Mouse (Mus musculus): ENCODE data around the gene Sufu. TPM values are rescaled to one million over a fixed set of nuclear protein-coding genes. Genes with fewer than 3 reads are reported as not detected.

The Sufu gene
- polyA plus RNA-seq (2015; fragmentation: Nextera tagmentation; extraction: Ambion mirVana), result 9.9 and 10.8 TPM in 2 replicates

DNA sequence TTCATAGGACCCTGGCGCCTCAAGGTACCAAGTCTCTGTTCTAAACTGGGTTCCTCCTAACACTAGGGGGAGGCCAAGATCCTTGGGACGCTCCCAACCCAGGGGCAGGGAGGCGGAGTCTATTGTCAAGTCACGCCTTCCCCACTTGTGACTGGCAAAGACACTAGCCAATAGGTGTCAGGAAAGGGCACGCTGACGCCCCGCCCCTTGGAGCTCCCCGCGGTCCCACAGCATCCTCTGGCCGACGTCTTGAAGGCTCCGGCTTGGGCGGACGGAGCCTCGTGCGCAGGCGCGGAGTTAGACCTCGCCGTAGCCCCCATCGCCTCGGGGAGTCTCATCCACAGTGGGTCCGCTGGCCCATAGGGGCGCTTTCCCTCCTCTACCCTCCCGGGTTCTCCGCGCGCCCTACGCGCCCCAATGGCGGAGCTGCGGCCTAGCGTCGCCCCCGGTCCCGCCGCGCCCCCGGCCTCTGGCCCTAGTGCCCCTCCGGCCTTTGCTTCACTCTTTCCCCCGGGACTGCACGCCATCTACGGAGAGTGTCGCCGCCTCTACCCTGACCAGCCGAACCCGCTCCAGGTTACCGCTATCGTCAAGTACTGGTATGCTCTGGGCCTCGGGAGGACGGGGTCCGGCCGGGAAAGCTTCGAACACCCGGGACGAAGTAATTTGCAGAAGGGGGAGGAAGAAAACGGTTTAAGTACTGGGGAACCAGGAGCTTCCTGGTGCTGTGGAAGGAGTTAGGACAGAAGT lies at the start of gene Sufu:
Gene Sufu (plus strand): TSS at position 211 of the 750 bp plus-strand sequence.

DNA sequence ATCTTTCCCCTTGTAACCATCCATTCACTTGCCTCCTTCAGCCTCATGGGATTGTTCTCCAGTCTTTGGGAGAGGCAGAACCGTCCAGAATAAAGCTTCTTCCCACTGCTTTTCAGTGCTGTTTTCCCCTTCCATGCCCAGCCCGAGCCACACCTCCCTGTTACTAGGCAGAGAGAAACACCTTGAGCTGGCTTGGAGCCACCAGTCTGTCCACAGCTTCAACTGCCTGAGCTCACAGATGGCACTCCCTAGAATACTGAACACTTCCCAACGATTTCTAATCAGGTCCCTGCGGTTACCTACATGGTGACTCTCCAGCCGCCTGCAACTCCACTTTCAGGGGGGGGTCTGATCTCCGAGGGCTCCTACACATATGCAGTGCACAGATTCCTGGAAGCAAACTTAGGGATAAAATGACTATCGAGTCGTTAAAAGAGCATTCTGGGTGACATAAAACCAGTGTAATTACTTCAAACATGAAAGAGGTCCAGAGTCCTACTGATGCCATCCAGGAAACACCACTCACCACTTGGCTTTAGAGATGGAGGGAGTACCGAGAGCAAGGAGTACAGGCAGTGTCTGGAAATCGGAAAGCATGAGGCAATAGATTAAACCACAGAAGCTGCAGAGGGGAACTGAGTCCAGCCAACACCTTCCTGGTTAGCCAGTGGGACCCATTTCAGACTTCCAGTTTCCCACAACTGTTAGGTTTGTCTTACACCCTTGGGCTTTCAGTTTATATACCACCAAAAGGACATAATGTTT lies 46.3 kb upstream of the Sufu start, which contains the start of gene 2310034G01Rik:
Gene 2310034G01Rik (minus strand): TSS at position 135 of the 765 bp plus-strand sequence.

DNA sequence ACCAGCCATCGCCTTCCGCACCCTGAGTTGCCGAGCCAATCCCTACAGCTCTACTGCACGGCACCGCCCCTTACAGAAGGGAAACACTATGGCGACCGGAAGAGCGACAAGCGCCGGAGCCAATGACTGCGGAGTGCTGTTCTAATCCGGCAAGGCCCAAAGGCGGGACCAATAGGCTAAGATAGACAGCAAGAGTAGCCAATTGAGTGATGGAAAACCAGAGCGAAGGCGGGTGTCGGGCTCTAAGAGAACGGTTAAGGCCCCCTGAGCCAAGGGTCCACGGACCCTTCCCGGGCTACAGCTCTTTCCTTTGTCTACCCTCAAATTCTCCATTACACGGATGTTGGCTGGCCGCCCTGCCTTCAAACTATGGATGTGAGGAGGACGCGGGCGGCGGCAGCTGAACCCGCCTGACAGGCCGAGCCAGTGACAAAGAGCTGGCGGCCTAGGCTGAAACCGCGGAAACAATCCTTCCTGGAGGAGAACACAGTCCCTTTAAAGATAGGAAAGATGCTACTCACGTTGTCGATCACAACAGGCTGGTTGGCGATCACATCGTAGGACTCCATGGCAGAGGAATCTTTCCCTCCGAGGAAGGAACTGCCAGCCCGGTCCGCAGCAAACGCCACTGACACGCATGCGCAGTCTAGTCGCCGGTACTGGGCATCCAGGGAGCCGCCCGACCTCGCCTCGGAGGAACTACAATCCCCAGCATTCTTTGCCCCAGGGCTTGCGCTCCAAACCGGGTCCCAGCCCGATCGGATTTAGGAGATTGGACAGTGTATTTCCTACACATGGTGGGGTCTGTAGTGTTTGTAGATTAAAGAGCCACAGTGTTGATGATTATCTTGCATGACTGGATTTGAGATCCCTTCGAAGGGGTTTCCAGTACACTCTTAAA lies 1.3 kb upstream of the Sufu start, which contains the start of gene Actr1a:
Gene Actr1a (minus strand): TSS at position 640 of the 901 bp plus-strand sequence.

DNA sequence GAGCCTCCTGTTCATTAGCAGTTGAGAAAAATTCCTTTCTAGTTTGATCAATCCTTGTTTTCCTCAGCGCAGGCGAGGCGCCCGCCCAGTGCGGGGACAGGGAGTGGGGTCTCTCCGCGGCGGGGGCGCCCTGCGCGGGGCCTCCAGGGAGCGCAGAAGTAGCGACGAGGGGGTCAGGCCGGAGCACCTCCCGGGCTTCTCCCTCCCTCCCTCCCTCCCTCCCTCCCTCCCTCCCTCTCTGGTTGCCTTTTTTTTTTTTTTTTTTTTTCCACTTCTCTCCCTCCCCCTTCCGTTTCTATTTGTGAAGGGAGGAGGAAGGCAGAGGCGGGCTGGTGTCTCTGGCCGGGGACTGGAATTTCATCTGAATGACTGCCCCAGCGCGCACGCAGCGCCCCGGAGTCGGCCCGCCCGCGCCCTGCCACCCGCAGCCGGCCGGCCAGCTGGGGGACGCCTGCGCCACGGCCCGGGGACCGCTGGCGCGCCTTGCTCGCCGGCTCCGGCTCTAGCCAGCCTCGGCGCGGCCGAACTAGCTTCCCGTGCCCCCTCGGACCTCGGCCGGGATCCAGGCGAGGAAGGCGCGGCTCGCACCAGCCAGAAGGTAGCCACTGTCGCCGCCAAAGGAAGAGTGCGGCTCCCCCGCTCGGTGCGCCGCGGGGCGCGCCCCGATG lies 104.8 kb downstream of the Sufu start, which contains the start of gene Trim8:
Gene Trim8 (plus strand): TSS at position 302 of the 668 bp plus-strand sequence.

Other genes starting within 250 kb of the Sufu start
- 29.3 and 30.5 TPM in 2 replicates for gene Pitx3, start 248.6 kb upstream of the Sufu start, polyA plus RNA-seq (2015; fragmentation: Nextera tagmentation; extraction: Ambion mirVana)
- 33.6 and 34.4 TPM in 2 replicates for gene Gbf1, start 244.4 kb upstream of the Sufu start, polyA plus RNA-seq (2015; fragmentation: Nextera tagmentation; extraction: Ambion mirVana)
- 8.2 and 10.2 TPM in 2 replicates for gene Nfkb2, start 92.6 kb upstream of the Sufu start, polyA plus RNA-seq (2015; fragmentation: Nextera tagmentation; extraction: Ambion mirVana)
- 1.5 and 1.6 TPM in 2 replicates for gene Psd, start 69.7 kb upstream of the Sufu start, polyA plus RNA-seq (2015; fragmentation: Nextera tagmentation; extraction: Ambion mirVana)
- 7.3 and 8.7 TPM in 2 replicates for gene Fbxl15, start 68.7 kb upstream of the Sufu start, polyA plus RNA-seq (2015; fragmentation: Nextera tagmentation; extraction: Ambion mirVana)
- gene Cuedc2, start 58.2 kb upstream of the Sufu start, polyA plus RNA-seq (2015; fragmentation: Nextera tagmentation; extraction: Ambion mirVana), result 141 and 149 TPM in 2 replicates
- gene Mfsd13a, start 55.8 kb upstream of the Sufu start, polyA plus RNA-seq (2015; fragmentation: Nextera tagmentation; extraction: Ambion mirVana), result 1.6 and 2.4 TPM in 2 replicates
- gene 2310034G01Rik, start 46.6 kb upstream of the Sufu start, polyA plus RNA-seq (2015; fragmentation: Nextera tagmentation; extraction: Ambion mirVana), result 1.2 and 1.4 TPM in 2 replicates
- gene Actr1a, start 1.1 kb upstream of the Sufu start, polyA plus RNA-seq (2015; fragmentation: Nextera tagmentation; extraction: Ambion mirVana), result 64.6 and 72.9 TPM in 2 replicates
- 13.8 and 14.1 TPM in 2 replicates for gene Trim8, start 104.8 kb downstream of the Sufu start, polyA plus RNA-seq (2015; fragmentation: Nextera tagmentation; extraction: Ambion mirVana)
- gene Arl3, start 176.3 kb downstream of the Sufu start, polyA plus RNA-seq (2015; fragmentation: Nextera tagmentation; extraction: Ambion mirVana), result 74.2 and 74.4 TPM in 2 replicates
- gene Sfxn2, start 176.5 kb downstream of the Sufu start, polyA plus RNA-seq (2015; fragmentation: Nextera tagmentation; extraction: Ambion mirVana), result 7.5 and 8.7 TPM in 2 replicates
- 32.4 and 32.7 TPM in 2 replicates for gene Wbp1l, start 202.2 kb downstream of the Sufu start, polyA plus RNA-seq (2015; fragmentation: Nextera tagmentation; extraction: Ambion mirVana)

All from skeletal muscle tissue, postnatal 0 days (tissue).